Mouse (Mus musculus): ENCODE measurements at regions not wholly inside any gene's neighbourhood (a gene's known extent, or its start where the extent isn't known, plus 50 kb on each side); places are given as distances from the start of the nearest gene placed in this dataset.
A peak's percentile ranks its signal among the peaks of the same experiment; 100 is the strongest.

GRCm38 (mm10) chr9:84923966-84924365 is 388.6 kb upstream of the Gm11114 start:
- 64% methylated on average over 8 of the region's 8 CpGs for WGBS (ENCODE audit: insufficient replicate concordance)

GRCm38 (mm10) chr9:84936291-84937055 is 376.1 kb upstream of the Gm11114 start:
- Histone ChIP-seq H3K27me3 (no peaks in the 10 kb centered on the region), H3K27ac (replicated peaks) (no peak overlapping the region), H3K4me1 (replicated peaks) (no peaks in the 10 kb centered on the region), H3K36me3 (replicated peaks) (no peaks in the 10 kb centered on the region), H3K9ac (no peak overlapping the region), H3K4me3 (replicated peaks) (no peak overlapping the region), H3K9me3 (replicated peaks) (no peaks in the 10 kb centered on the region), H3K4me2 (no peak overlapping the region)
- no peak for ATAC-seq (ENCODE audit: insufficient read depth)
- WGBS (ENCODE audit: insufficient replicate concordance), result 50% methylated on average over 2 of the region's 2 CpGs

More at GRCm38 (mm10) chr9:84923966-84924365, 388.6 kb upstream of the Gm11114 start:
- Histone ChIP-seq H3K4me1 (replicated peaks) (no peaks in the 10 kb centered on the region), H3K4me3 (replicated peaks) (no peak overlapping the region), H3K36me3 (replicated peaks) (no peaks in the 10 kb centered on the region), H3K9ac (no peak overlapping the region), H3K9me3 (replicated peaks) (no peaks in the 10 kb centered on the region), H3K4me2 (no peak overlapping the region), H3K27me3 (no peaks in the 10 kb centered on the region), H3K27ac (replicated peaks) (no peak overlapping the region)
- ATAC-seq (ENCODE audit: insufficient read depth), result no peak

GRCm38 (mm10) chr9:84966558-84967154 is 345.9 kb upstream of the Gm11114 start:
- Histone ChIP-seq H3K9me3 (replicated peaks) (no peaks in the 10 kb centered on the region), H3K9ac (no peak overlapping the region), H3K27me3 (no peaks in the 10 kb centered on the region), H3K27ac (replicated peaks) (no peak overlapping the region), H3K4me1 (replicated peaks) (no peaks in the 10 kb centered on the region), H3K4me2 (no peak overlapping the region), H3K4me3 (replicated peaks) (no peak overlapping the region), H3K36me3 (replicated peaks) (no peaks in the 10 kb centered on the region)
- no peak for ATAC-seq (ENCODE audit: insufficient read depth)
- 64% methylated on average over 11 of the region's 11 CpGs for WGBS (ENCODE audit: insufficient replicate concordance)

GRCm38 (mm10) chr9:84969975-84970608 is 342.5 kb upstream of the Gm11114 start:
- H3K27ac ChIP-seq (replicated peaks), result no peak overlapping the region
- H3K27me3 ChIP-seq, result no peaks in the 10 kb centered on the region
- H3K36me3 ChIP-seq (replicated peaks), result no peaks in the 10 kb centered on the region
- ATAC-seq (ENCODE audit: insufficient read depth), result no peak
- no peaks in the 10 kb centered on the region for H3K9me3 ChIP-seq (replicated peaks)
- no peak overlapping the region for H3K4me2 ChIP-seq
- no peaks in the 10 kb centered on the region for H3K4me1 ChIP-seq (replicated peaks)
- no peak overlapping the region for H3K9ac ChIP-seq
- no peak overlapping the region for H3K4me3 ChIP-seq (replicated peaks)
- 52% methylated on average over 3 of the region's 3 CpGs for WGBS (ENCODE audit: insufficient replicate concordance)

- Histone ChIP-seq H3K4me1 (replicated peaks) (no peaks in the 10 kb centered on the region), H3K27me3 (no peaks in the 10 kb centered on the region), H3K9me3 (replicated peaks) (no peaks in the 10 kb centered on the region), H3K36me3 (replicated peaks) (no peaks in the 10 kb centered on the region), H3K9ac (no peak overlapping the region), H3K4me2 (no peak overlapping the region), H3K4me3 (replicated peaks) (no peak overlapping the region), H3K27ac (replicated peaks) (no peak overlapping the region)
- WGBS (ENCODE audit: insufficient replicate concordance), result 60% methylated on average over 5 of the region's 5 CpGs
- ATAC-seq (ENCODE audit: insufficient read depth), result no peak
Measured at GRCm38 (mm10) chr9:84977470-84977869, 335.1 kb upstream of the Gm11114 start.

- Histone ChIP-seq H3K36me3 (replicated peaks) (no peaks in the 10 kb centered on the region), H3K9me3 (replicated peaks) (no peaks in the 10 kb centered on the region), H3K4me1 (replicated peaks) (no peaks in the 10 kb centered on the region), H3K9ac (no peak overlapping the region), H3K27ac (replicated peaks) (no peak overlapping the region), H3K4me2 (no peak overlapping the region), H3K4me3 (replicated peaks) (no peak overlapping the region), H3K27me3 (no peaks in the 10 kb centered on the region)
- 9% methylated on average over 1 of the region's 1 CpGs for WGBS (ENCODE audit: insufficient replicate concordance)
- ATAC-seq (ENCODE audit: insufficient read depth), result no peak
Measured at GRCm38 (mm10) chr9:85003414-85003813, 309.2 kb upstream of the Gm11114 start.

- Histone ChIP-seq H3K27ac (replicated peaks) (no peak overlapping the region), H3K36me3 (replicated peaks) (no peaks in the 10 kb centered on the region), H3K27me3 (no peaks in the 10 kb centered on the region), H3K4me3 (replicated peaks) (no peak overlapping the region), H3K4me1 (replicated peaks) (no peaks in the 10 kb centered on the region), H3K4me2 (no peak overlapping the region), H3K9me3 (replicated peaks) (no peaks in the 10 kb centered on the region), H3K9ac (no peak overlapping the region)
- ATAC-seq (ENCODE audit: insufficient read depth), result no peak
- 54% methylated on average over 1 of the region's 1 CpGs for WGBS (ENCODE audit: insufficient replicate concordance)
Measured at GRCm38 (mm10) chr9:85011361-85011760, 301.2 kb upstream of the Gm11114 start.

- no peaks in the 10 kb centered on the region for H3K27me3 ChIP-seq
- H3K36me3 ChIP-seq (replicated peaks), result no peaks in the 10 kb centered on the region
- no peaks in the 10 kb centered on the region for H3K4me1 ChIP-seq (replicated peaks)
- no peak overlapping the region for H3K9ac ChIP-seq
- H3K4me2 ChIP-seq, result no peak overlapping the region
- H3K27ac ChIP-seq (replicated peaks), result no peak overlapping the region
- no peak overlapping the region for H3K4me3 ChIP-seq (replicated peaks)
- WGBS (ENCODE audit: insufficient replicate concordance), result 50% methylated on average over 2 of the region's 2 CpGs
- H3K9me3 ChIP-seq (replicated peaks), result no peaks in the 10 kb centered on the region
- no peak for ATAC-seq (ENCODE audit: insufficient read depth)
Measured at GRCm38 (mm10) chr9:85048112-85048978, 264.2 kb upstream of the Gm11114 start.

DNA sequence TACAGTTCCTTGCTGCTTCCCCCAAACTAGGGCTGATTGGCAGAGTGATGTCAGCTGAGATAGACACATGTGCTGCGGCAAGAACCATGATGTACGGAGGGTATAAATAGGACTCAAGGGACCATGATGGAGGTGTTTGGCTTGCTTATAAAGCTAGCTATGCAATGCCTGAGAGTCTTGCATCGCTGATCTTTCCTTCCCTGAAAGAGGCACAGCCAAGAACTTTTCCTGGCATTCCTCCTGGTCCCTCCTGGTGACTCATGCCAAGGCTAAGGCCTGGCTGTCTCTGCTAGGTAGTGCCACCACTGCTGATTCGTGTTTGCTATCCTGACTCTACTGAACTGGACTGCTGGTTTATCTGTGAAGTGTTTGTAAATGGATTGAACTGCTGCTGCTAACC is 260.0 kb upstream of the Gm11114 start:
- Histone ChIP-seq H3K4me2 (no peak overlapping the region), H3K36me3 (replicated peaks) (no peaks in the 10 kb centered on the region), H3K27ac (replicated peaks) (no peak overlapping the region), H3K9me3 (replicated peaks) (no peaks in the 10 kb centered on the region), H3K4me1 (replicated peaks) (no peaks in the 10 kb centered on the region), H3K27me3 (no peaks in the 10 kb centered on the region), H3K4me3 (replicated peaks) (no peak overlapping the region), H3K9ac (no peak overlapping the region)
- WGBS (ENCODE audit: insufficient replicate concordance), result 55% methylated on average over 4 of the region's 4 CpGs
- no peak for ATAC-seq (ENCODE audit: insufficient read depth)

DNA sequence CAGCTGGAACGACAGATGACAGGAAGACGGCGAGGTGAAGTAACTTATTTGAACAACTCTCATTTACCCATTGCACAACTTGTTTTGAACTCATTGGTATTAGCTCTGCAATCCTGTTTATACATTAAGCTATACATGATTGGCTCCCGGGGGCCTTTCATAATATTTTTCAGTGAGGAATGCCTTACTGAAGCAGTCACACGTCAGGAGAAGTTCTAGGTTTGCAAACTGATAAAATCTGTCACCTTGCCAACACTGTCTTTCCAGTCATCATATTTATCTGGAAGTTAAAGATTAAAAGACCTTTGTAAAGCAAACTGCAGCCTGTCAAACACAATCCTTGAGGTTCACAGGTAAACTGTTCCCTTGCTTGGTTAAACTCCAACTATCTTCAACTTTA is 232.6 kb upstream of the Gm11114 start:
- ATAC-seq (ENCODE audit: insufficient read depth), result peak; percentile 90
- H3K4me2 ChIP-seq, result no peak overlapping the region
- no peak overlapping the region for H3K4me3 ChIP-seq (replicated peaks)
- 54% methylated on average over 5 of the region's 5 CpGs for WGBS (ENCODE audit: insufficient replicate concordance)
- H3K9me3 ChIP-seq (replicated peaks), result no peaks in the 10 kb centered on the region
- H3K4me1 ChIP-seq (replicated peaks), result no peaks in the 10 kb centered on the region
- no peaks in the 10 kb centered on the region for H3K27me3 ChIP-seq
- H3K36me3 ChIP-seq (replicated peaks), result no peaks in the 10 kb centered on the region
- no peak overlapping the region for H3K27ac ChIP-seq (replicated peaks)
- no peak overlapping the region for H3K9ac ChIP-seq

Data from liver, embryonic 15.5 days (tissue).